24 mouse cellular contexts compared by ENCODE assay signal in genomic region chr5:137194488-137195120, GRCm38 (mm10). TPM values are rescaled to one million over a fixed set of nuclear protein-coding genes. Genes with fewer than 3 reads are reported as not detected.
"Had no signal": no experiment of that assay in that cellular context is flagged by ENCODE, and none has a peak within 500 bp of the region (broad histone marks: within the 10 kb centered on the region; RNA-seq: fewer than 3 reads in every experiment).

No protein-coding gene starts in this region.

- H3K9me3 ChIP-seq: limb, embryonic 10.5 days; liver, embryonic 15.5 days; midbrain, embryonic 13.5 days; neural tube, embryonic 12.5 days had no signal

- H3K27ac ChIP-seq: left cerebral cortex, adult 2 months; limb, embryonic 10.5 days; liver, embryonic 15.5 days; midbrain, embryonic 13.5 days; neural tube, embryonic 12.5 days had no signal

- H3K9ac ChIP-seq: liver, embryonic 15.5 days; midbrain, embryonic 13.5 days; neural tube, embryonic 12.5 days had no signal

- ATAC-seq: lung, postnatal 0 days; midbrain, embryonic 13.5 days had no signal

- H3K4me1 ChIP-seq: midbrain, embryonic 13.5 days; neural tube, embryonic 12.5 days had no signal

- H3K4me2 ChIP-seq: liver, embryonic 11.5 days; liver, embryonic 15.5 days; midbrain, embryonic 13.5 days; neural tube, embryonic 12.5 days had no signal

- H3K36me3 ChIP-seq: limb, embryonic 10.5 days; liver, embryonic 15.5 days; midbrain, embryonic 13.5 days; neural tube, embryonic 12.5 days had no signal

- DNase-seq: kidney, adult 18-20 months; kidney, postnatal 10 days; kidney, postnatal 4 days; lung, adult 2 months; right cerebral cortex, postnatal 25 days; spleen, adult 18-20 months; thymus, adult 18-20 months; thymus, postnatal 25 days had no signal

- H3K4me3 ChIP-seq: left cerebral cortex, adult 2 months; limb, embryonic 10.5 days; liver, embryonic 15.5 days; midbrain, embryonic 13.5 days; myocyte; neural tube, embryonic 12.5 days had no signal

- H3K27me3 ChIP-seq: neural tube, embryonic 12.5 days had no signal

RNA-seq across cellular contexts. Expression of gene Muc3a, which starts 17.6 kb away (rescaled TPM):
- total RNA-seq: midbrain, postnatal 0 days had no signal
- polyA plus RNA-seq: limb, embryonic 10.5 days; liver, embryonic 11.5 days; lung, postnatal 0 days; midbrain, embryonic 13.5 days; myocyte; neural tube, embryonic 12.5 days had no signal

RNA-seq across cellular contexts. Expression of gene Muc3, which starts 45.5 kb away (rescaled TPM):
- total RNA-seq: layer of hippocampus, adult 8-10 months; layer of hippocampus, postnatal 14 days; left cerebral cortex, adult 2 months; left cerebral cortex, postnatal 14 days; midbrain, postnatal 0 days; neutrophil, adult 5-6 weeks had no signal
- polyA plus RNA-seq: kidney, embryonic 14.5 days; limb, embryonic 10.5 days; limb, embryonic 14.5 days; liver, embryonic 11.5 days; liver, embryonic 15.5 days; lung, adult 2 months; lung, postnatal 0 days; midbrain, embryonic 13.5 days; midbrain, postnatal 0 days; myocyte; neural tube, embryonic 12.5 days; stomach, embryonic 14.5 days had no signal
